Mouse (Mus musculus): ENCODE data around the gene Krtap5-1. TPM values are rescaled to one million over a fixed set of nuclear protein-coding genes. Genes with fewer than 3 reads are reported as not detected.
"Not testable (repeated sequence)": the region's sequence is repeated elsewhere in the genome, so short reads cannot be mapped to it uniquely, and the experiment has no call there.

The Krtap5-1 gene
- total and polyA plus RNA-seq, 2 experiments from 2014 or later, result not detected

DNA sequence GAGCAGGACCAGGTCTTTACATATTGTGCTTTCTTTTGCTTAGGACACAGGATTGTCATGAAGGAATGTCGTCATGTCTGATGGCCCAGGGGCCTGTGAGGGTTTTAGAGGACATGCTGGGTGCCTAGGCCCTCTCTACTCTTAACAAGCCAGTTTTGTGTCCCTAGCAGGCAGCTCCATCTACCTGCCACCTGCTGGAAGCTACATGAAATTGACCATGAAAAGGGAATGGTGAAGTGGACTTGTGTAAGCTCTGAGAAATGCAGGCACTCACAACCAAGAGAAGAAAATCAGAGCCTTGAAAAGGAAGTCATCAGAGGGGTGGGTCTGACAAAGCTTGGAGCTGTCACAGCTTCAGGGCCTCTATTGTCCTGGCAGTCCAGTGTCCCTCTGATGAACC is 17.6 kb downstream of the Krtap5-1 start:
- not testable (repeated sequence) for H3K9ac ChIP-seq (replicated peaks; ENCODE audit: low read length); H3K9me3 ChIP-seq (ENCODE audit: low read length); ATAC-seq; H3K27ac ChIP-seq; H3K27me3 ChIP-seq (ENCODE audit: insufficient read depth, low read length); H3K4me3 ChIP-seq (ENCODE audit: low read length); H3K4me2 ChIP-seq (ENCODE audit: low read depth, low read length); DNase-seq (ENCODE audit: low spot score); H3K36me3 ChIP-seq (ENCODE audit: insufficient read depth, low read length); H3K4me1 ChIP-seq (ENCODE audit: insufficient read depth, low read length)
- peak; percentile 34 for TF ChIP-seq CTCF (IDR thresholded peaks at IDR 0.05; ENCODE audit: low read depth)
- 82% methylated on average over 1 of the region's 1 CpGs for WGBS

GRCm38 (mm10) chr7:142278183-142278582 is 18.7 kb downstream of the Krtap5-1 start:
- H3K4me1 ChIP-seq (ENCODE audit: insufficient read depth, low read length); H3K27me3 ChIP-seq (ENCODE audit: insufficient read depth, low read length); H3K9me3 ChIP-seq (ENCODE audit: low read length); H3K4me2 ChIP-seq (ENCODE audit: low read depth, low read length); H3K9ac ChIP-seq (replicated peaks; ENCODE audit: low read length); H3K36me3 ChIP-seq (ENCODE audit: insufficient read depth, low read length); H3K4me3 ChIP-seq (ENCODE audit: low read length); H3K27ac ChIP-seq: not testable (repeated sequence)
- DNase-seq (ENCODE audit: low spot score) (peak; percentile 79), ATAC-seq (peak; percentile 68; the same call in 1 of the 2 replicates)
- 0% methylated on average over 3 of the region's 3 CpGs for WGBS
- TF ChIP-seq CTCF (IDR thresholded peaks at IDR 0.05; ENCODE audit: low read depth), result peak; percentile 77

DNA sequence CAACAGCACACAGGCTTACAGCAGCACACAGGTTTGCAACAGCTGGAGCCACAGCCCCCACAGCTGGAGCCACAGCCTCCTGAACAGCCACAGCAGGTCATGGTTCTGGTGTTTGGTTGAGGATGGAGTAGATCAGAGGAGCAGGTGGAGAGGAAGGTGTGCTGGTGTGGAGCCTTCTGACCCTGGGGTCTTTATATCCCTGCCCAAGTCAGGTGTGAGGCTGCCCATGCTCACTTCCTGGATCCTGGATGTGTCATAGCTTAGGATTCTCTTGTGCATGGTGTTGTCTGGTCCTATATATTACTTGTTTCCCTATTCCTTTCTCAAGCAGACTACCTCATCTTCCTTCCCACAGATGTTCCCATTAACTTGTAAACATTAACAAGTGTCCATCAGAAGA is 22.7 kb downstream of the Krtap5-1 start, which contains the start of gene Gm4559:
TSS of gene Gm4559 (minus strand) at position 101 of the 400 bp plus-strand sequence.
- H3K4me1 ChIP-seq (ENCODE audit: insufficient read depth, low read length), result not testable (repeated sequence)

DNA sequence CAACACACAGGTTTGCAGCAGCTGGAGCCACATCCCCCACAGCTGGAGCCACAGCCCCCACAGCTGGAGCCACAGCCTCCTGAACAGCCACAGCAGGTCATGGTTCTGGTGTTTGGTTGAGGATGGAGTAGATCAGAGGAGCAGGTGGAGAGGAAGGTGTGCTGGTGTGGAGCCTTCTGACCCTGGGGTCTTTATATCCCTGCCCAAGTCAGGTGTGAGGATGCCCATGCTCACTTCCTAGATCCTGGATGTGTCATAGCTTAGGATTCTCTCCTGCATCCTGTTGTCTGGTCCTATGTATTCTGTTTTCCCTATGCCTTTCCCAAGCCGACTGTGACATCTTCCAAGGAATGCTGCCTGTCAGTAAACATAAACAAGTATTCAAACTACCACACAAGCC is 38.7 kb downstream of the Krtap5-1 start, which contains the start of gene Gm2431:
TSS of gene Gm2431 (minus strand) at position 101 of the 400 bp plus-strand sequence.
- not testable (repeated sequence) for H3K4me3 ChIP-seq (ENCODE audit: low read length); DNase-seq (ENCODE audit: low spot score); H3K27ac ChIP-seq; H3K9ac ChIP-seq (replicated peaks; ENCODE audit: low read length); H3K36me3 ChIP-seq (ENCODE audit: insufficient read depth, low read length); ATAC-seq; H3K9me3 ChIP-seq (ENCODE audit: low read length); H3K27me3 ChIP-seq (ENCODE audit: insufficient read depth, low read length); H3K4me2 ChIP-seq (ENCODE audit: low read depth, low read length); H3K4me1 ChIP-seq (ENCODE audit: insufficient read depth, low read length)
- 69% methylated on average over 1 of the region's 1 CpGs for WGBS

More for the DNA sequence above, 22.7 kb downstream of the Krtap5-1 start, which contains the start of gene Gm4559:
- H3K4me3 ChIP-seq (ENCODE audit: low read length); DNase-seq (ENCODE audit: low spot score); H3K4me2 ChIP-seq (ENCODE audit: low read depth, low read length); H3K9me3 ChIP-seq (ENCODE audit: low read length); H3K9ac ChIP-seq (replicated peaks; ENCODE audit: low read length); H3K27ac ChIP-seq; ATAC-seq; H3K27me3 ChIP-seq (ENCODE audit: insufficient read depth, low read length); H3K36me3 ChIP-seq (ENCODE audit: insufficient read depth, low read length): not testable (repeated sequence)

DNA sequence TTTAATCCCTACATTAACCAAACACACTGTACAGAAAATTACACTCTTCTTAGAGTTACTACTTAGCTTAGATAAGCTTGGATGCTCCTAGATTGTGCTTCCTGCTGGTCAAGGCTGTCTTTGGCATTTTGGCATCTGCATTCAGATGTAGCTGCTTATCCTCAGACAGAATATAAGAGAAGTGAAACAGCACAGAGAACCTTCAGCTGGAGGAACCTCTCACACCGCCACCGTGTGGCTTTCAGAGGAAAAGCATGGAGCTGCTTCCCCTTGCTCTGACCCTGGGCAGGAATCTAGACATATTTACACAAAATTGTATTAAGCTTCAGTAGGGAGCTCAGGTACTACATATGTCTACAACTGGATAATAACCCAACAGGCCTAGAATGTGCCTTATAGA is 41.4 kb downstream of the Krtap5-1 start:
- H3K4me3 ChIP-seq (ENCODE audit: low read length), result no peak overlapping the region
- no peaks in the 10 kb centered on the region for H3K9me3 ChIP-seq (ENCODE audit: low read length)
- peak; percentile 76 for DNase-seq (ENCODE audit: low spot score)
- no peaks in the 10 kb centered on the region for H3K4me1 ChIP-seq (ENCODE audit: insufficient read depth, low read length)
- H3K27me3 ChIP-seq (ENCODE audit: insufficient read depth, low read length), result no peaks in the 10 kb centered on the region
- TF ChIP-seq CTCF (IDR thresholded peaks at IDR 0.05; ENCODE audit: low read depth), result peak; percentile 80
- no peak overlapping the region for H3K9ac ChIP-seq (replicated peaks; ENCODE audit: low read length)
- peak; percentile 45 for ATAC-seq
- no peak overlapping the region for H3K4me2 ChIP-seq (ENCODE audit: low read depth, low read length)
- H3K27ac ChIP-seq, result no peak overlapping the region
- H3K36me3 ChIP-seq (ENCODE audit: insufficient read depth, low read length), result no peaks in the 10 kb centered on the region
- 2% methylated on average over 2 of the region's 2 CpGs for WGBS

- Histone ChIP-seq H3K9ac (replicated peaks; ENCODE audit: low read length) (no peak overlapping the region), H3K27me3 (ENCODE audit: insufficient read depth, low read length) (no peaks in the 10 kb centered on the region), H3K4me3 (ENCODE audit: low read length) (no peak overlapping the region), H3K9me3 (ENCODE audit: low read length) (no peaks in the 10 kb centered on the region), H3K36me3 (ENCODE audit: insufficient read depth, low read length) (no peaks in the 10 kb centered on the region), H3K4me1 (ENCODE audit: insufficient read depth, low read length) (no peaks in the 10 kb centered on the region), H3K4me2 (ENCODE audit: low read depth, low read length) (no peak overlapping the region), H3K27ac (no peak overlapping the region)
- WGBS, result 3% methylated on average over 1 of the region's 1 CpGs
- ATAC-seq (no peak), DNase-seq (ENCODE audit: low spot score) (peak; percentile 69)
- TF ChIP-seq CTCF (IDR thresholded peaks at IDR 0.05; ENCODE audit: low read depth), result peak; percentile 72
These were observed 47.1 kb downstream of the Krtap5-1 start for GRCm38 (mm10) chr7:142249824-142250223.

Other genes starting within 250 kb of the Krtap5-1 start
- gene Mob2, start 236.1 kb downstream of the Krtap5-1 start, total RNA-seq (2014; rRNA removed), result 41.1 and 45.5 TPM in 2 replicates
- gene Mob2, start 236.1 kb downstream of the Krtap5-1 start, polyA plus RNA-seq (2015; fragmentation: Nextera tagmentation; extraction: Ambion mirVana), result 43.4 and 44.1 TPM in 2 replicates
- gene Dusp8, start 201.3 kb downstream of the Krtap5-1 start, total RNA-seq (2014; rRNA removed), result 129 and 133 TPM in 2 replicates
- 86.2 and 94.6 TPM in 2 replicates for gene Dusp8, start 201.3 kb downstream of the Krtap5-1 start, polyA plus RNA-seq (2015; fragmentation: Nextera tagmentation; extraction: Ambion mirVana)
- gene Gm45618, start 176.4 kb downstream of the Krtap5-1 start, total RNA-seq (2014; rRNA removed), result not detected in 2 replicates
- gene Gm45618, start 176.4 kb downstream of the Krtap5-1 start, polyA plus RNA-seq (2015; fragmentation: Nextera tagmentation; extraction: Ambion mirVana), result not detected in 2 replicates
- not detected in 2 replicates for gene Gm39115, start 161.1 kb downstream of the Krtap5-1 start, total RNA-seq (2014; rRNA removed)
- gene Gm39115, start 161.1 kb downstream of the Krtap5-1 start, polyA plus RNA-seq (2015; fragmentation: Nextera tagmentation; extraction: Ambion mirVana), result not detected in 2 replicates
- gene Gm45337, start 152.5 kb downstream of the Krtap5-1 start, total RNA-seq (2014; rRNA removed), result not detected in 2 replicates
- gene Gm45337, start 152.5 kb downstream of the Krtap5-1 start, polyA plus RNA-seq (2015; fragmentation: Nextera tagmentation; extraction: Ambion mirVana), result not detected in 2 replicates
- gene Gm29735, start 140.0 kb downstream of the Krtap5-1 start, total RNA-seq (2014; rRNA removed), result not detected in 2 replicates
- not detected in 2 replicates for gene Gm29735, start 140.0 kb downstream of the Krtap5-1 start, polyA plus RNA-seq (2015; fragmentation: Nextera tagmentation; extraction: Ambion mirVana)
- not detected in 2 replicates for gene Gm4553, start 131.4 kb downstream of the Krtap5-1 start, total RNA-seq (2014; rRNA removed)
- gene Gm4553, start 131.4 kb downstream of the Krtap5-1 start, polyA plus RNA-seq (2015; fragmentation: Nextera tagmentation; extraction: Ambion mirVana), result not detected in 2 replicates
- not detected in 2 replicates for gene Krtap5-2, start 121.1 kb downstream of the Krtap5-1 start, total RNA-seq (2014; rRNA removed)
- gene Krtap5-2, start 121.1 kb downstream of the Krtap5-1 start, polyA plus RNA-seq (2015; fragmentation: Nextera tagmentation; extraction: Ambion mirVana), result not detected in 2 replicates
- gene Gm10153, start 106.7 kb downstream of the Krtap5-1 start, total RNA-seq (2014; rRNA removed), result not detected in 2 replicates
- not detected in 2 replicates for gene Gm10153, start 106.7 kb downstream of the Krtap5-1 start, polyA plus RNA-seq (2015; fragmentation: Nextera tagmentation; extraction: Ambion mirVana)
- gene Krtap5-3, start 95.8 kb downstream of the Krtap5-1 start, total RNA-seq (2014; rRNA removed), result not detected in 2 replicates
- not detected in 2 replicates for gene Krtap5-3, start 95.8 kb downstream of the Krtap5-1 start, polyA plus RNA-seq (2015; fragmentation: Nextera tagmentation; extraction: Ambion mirVana)
- gene Gm7579, start 85.3 kb downstream of the Krtap5-1 start, total RNA-seq (2014; rRNA removed), result not detected in 2 replicates
- gene Gm7579, start 85.3 kb downstream of the Krtap5-1 start, polyA plus RNA-seq (2015; fragmentation: Nextera tagmentation; extraction: Ambion mirVana), result not detected in 2 replicates
- not detected in 2 replicates for gene Krtap5-5, start 67.1 kb downstream of the Krtap5-1 start, total RNA-seq (2014; rRNA removed)
- gene Krtap5-5, start 67.1 kb downstream of the Krtap5-1 start, polyA plus RNA-seq (2015; fragmentation: Nextera tagmentation; extraction: Ambion mirVana), result not detected in 2 replicates
- gene Gm40460, start 56.0 kb downstream of the Krtap5-1 start, total RNA-seq (2014; rRNA removed), result not detected in 2 replicates
- not detected in 2 replicates for gene Gm40460, start 56.0 kb downstream of the Krtap5-1 start, polyA plus RNA-seq (2015; fragmentation: Nextera tagmentation; extraction: Ambion mirVana)
- not detected in 2 replicates for gene Gm2431, start 38.8 kb downstream of the Krtap5-1 start, total RNA-seq (2014; rRNA removed)
- gene Gm2431, start 38.8 kb downstream of the Krtap5-1 start, polyA plus RNA-seq (2015; fragmentation: Nextera tagmentation; extraction: Ambion mirVana), result not detected in 2 replicates
- gene Gm4559, start 22.8 kb downstream of the Krtap5-1 start, total RNA-seq (2014; rRNA removed), result not detected in 2 replicates
- gene Gm4559, start 22.8 kb downstream of the Krtap5-1 start, polyA plus RNA-seq (2015; fragmentation: Nextera tagmentation; extraction: Ambion mirVana), result not detected in 2 replicates
- gene Krtap5-4, start 6.4 kb upstream of the Krtap5-1 start, total RNA-seq (2014; rRNA removed), result not detected in 2 replicates
- gene Krtap5-4, start 6.4 kb upstream of the Krtap5-1 start, polyA plus RNA-seq (2015; fragmentation: Nextera tagmentation; extraction: Ambion mirVana), result not detected in 2 replicates
- gene Ifitm10, start 76.6 kb upstream of the Krtap5-1 start, total RNA-seq (2014; rRNA removed), result 22.7 and 25.4 TPM in 2 replicates
- 17.2 and 19.9 TPM in 2 replicates for gene Ifitm10, start 76.6 kb upstream of the Krtap5-1 start, polyA plus RNA-seq (2015; fragmentation: Nextera tagmentation; extraction: Ambion mirVana)
- 1.0 TPM in 1 of 2 replicates, not detected in the other for gene Gm49369, start 85.5 kb upstream of the Krtap5-1 start, total RNA-seq (2014; rRNA removed)
- 2.1 and 2.9 TPM in 2 replicates for gene Gm49369, start 85.5 kb upstream of the Krtap5-1 start, polyA plus RNA-seq (2015; fragmentation: Nextera tagmentation; extraction: Ambion mirVana)
- 638 and 755 TPM in 2 replicates for gene Ctsd, start 90.9 kb upstream of the Krtap5-1 start, total RNA-seq (2014; rRNA removed)
- gene Ctsd, start 90.9 kb upstream of the Krtap5-1 start, polyA plus RNA-seq (2015; fragmentation: Nextera tagmentation; extraction: Ambion mirVana), result 400 and 402 TPM in 2 replicates
- gene Syt8, start 137.7 kb upstream of the Krtap5-1 start, total RNA-seq (2014; rRNA removed), result not detected in 2 replicates
- 0.15 TPM in 1 of 2 replicates, not detected in the other for gene Syt8, start 137.7 kb upstream of the Krtap5-1 start, polyA plus RNA-seq (2015; fragmentation: Nextera tagmentation; extraction: Ambion mirVana)
- gene Tnni2, start 144.7 kb upstream of the Krtap5-1 start, total RNA-seq (2014; rRNA removed), result 1.3 and 8.5 TPM in 2 replicates
- gene Tnni2, start 144.7 kb upstream of the Krtap5-1 start, polyA plus RNA-seq (2015; fragmentation: Nextera tagmentation; extraction: Ambion mirVana), result 0.63 TPM in 2 replicates
- 4.6 and 16.6 TPM in 2 replicates for gene Lsp1, start 163.7 kb upstream of the Krtap5-1 start, total RNA-seq (2014; rRNA removed)
- gene Lsp1, start 163.7 kb upstream of the Krtap5-1 start, polyA plus RNA-seq (2015; fragmentation: Nextera tagmentation; extraction: Ambion mirVana), result 6.6 and 7.2 TPM in 2 replicates
- gene Tnnt3, start 201.7 kb upstream of the Krtap5-1 start, total RNA-seq (2014; rRNA removed), result 1.3 and 4.7 TPM in 2 replicates
- gene Tnnt3, start 201.7 kb upstream of the Krtap5-1 start, polyA plus RNA-seq (2015; fragmentation: Nextera tagmentation; extraction: Ambion mirVana), result 3.1 and 3.9 TPM in 2 replicates
- gene Mrpl23, start 235.6 kb upstream of the Krtap5-1 start, total RNA-seq (2014; rRNA removed), result 64.0 and 69.3 TPM in 2 replicates
- gene Mrpl23, start 235.6 kb upstream of the Krtap5-1 start, polyA plus RNA-seq (2015; fragmentation: Nextera tagmentation; extraction: Ambion mirVana), result 17.4 and 25.5 TPM in 2 replicates